Mouse (Mus musculus) c-Kit-positive CD71-negative TER-119-negative erythroid progenitor cells, embryonic 14.5 days (primary cell): ENCODE measurements around the gene Tbc1d1.
A peak's percentile ranks its signal among the peaks of the same experiment; 100 is the strongest.

Source experiments
- DNase-seq: peaks from one replicate; pipeline ENCODE4 v3.0.0-alpha.2; 2013; ENCODE audit warnings: low read depth

Tbc1d1 gene

DNA sequence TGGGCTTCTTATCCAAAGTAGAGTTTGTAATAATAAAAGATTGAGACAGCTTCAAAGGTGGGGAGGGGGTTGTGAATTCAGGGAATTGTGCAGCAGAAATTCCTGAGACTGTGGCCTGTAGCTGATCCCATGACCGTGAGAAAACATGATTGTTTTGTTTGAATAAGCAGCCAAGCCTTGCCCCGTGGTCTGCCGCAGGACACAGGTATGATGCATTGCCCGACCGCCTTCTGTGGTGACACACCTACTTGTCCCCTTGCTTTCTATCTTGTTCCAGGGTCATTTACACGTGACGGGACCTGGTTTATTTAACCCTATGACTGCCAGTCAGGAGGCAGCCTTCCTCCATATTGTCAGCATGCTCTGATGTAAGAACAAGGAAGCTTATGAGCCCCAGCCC, 123.6 kb downstream of the Tbc1d1 start:
- no peak for DNase-seq

GRCm38 (mm10) chr5:64280191-64280590, 124.1 kb downstream of the Tbc1d1 start:
- no peak for DNase-seq

- no peak for DNase-seq
Measured at GRCm38 (mm10) chr5:64280613-64281012, 124.5 kb downstream of the Tbc1d1 start.

GRCm38 (mm10) chr5:64281674-64282073, 125.6 kb downstream of the Tbc1d1 start:
- no peak for DNase-seq

- DNase-seq = no peak
Measured at GRCm38 (mm10) chr5:64282594-64282993, 126.5 kb downstream of the Tbc1d1 start.

DNA sequence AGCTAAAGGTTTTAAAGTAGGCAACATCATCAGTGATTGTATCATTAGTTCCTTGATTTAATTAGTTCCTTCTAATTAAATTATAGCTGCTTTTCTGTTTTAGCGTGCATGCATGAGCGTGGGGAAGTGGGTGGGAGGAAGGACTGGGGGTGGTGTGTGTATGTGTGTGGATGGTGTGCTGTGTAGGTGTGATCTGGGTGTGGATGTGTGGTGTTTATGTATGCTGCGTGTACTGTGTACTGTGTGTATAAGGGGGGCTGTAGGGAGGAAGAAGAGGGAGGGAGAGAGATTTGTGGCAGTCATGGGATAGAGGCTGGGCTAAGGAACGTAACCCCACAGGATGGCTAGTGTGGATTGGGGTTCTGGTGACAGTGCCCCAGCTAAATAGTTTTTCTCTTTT, 129.2 kb downstream of the Tbc1d1 start:
- DNase-seq = no peak

- DNase-seq = no peak
Measured at GRCm38 (mm10) chr5:64285851-64286250, 129.7 kb downstream of the Tbc1d1 start.

GRCm38 (mm10) chr5:64287287-64287686, 131.2 kb downstream of the Tbc1d1 start:
- no peak for DNase-seq

GRCm38 (mm10) chr5:64288031-64288928, 132.2 kb downstream of the Tbc1d1 start:
- DNase-seq = no peak

GRCm38 (mm10) chr5:64289202-64290060, 133.3 kb downstream of the Tbc1d1 start:
- peak; percentile 55 for DNase-seq

- DNase-seq = no peak
Measured at GRCm38 (mm10) chr5:64290061-64290345, 133.9 kb downstream of the Tbc1d1 start.

GRCm38 (mm10) chr5:64291657-64292056, 135.6 kb downstream of the Tbc1d1 start:
- DNase-seq = no peak

DNA sequence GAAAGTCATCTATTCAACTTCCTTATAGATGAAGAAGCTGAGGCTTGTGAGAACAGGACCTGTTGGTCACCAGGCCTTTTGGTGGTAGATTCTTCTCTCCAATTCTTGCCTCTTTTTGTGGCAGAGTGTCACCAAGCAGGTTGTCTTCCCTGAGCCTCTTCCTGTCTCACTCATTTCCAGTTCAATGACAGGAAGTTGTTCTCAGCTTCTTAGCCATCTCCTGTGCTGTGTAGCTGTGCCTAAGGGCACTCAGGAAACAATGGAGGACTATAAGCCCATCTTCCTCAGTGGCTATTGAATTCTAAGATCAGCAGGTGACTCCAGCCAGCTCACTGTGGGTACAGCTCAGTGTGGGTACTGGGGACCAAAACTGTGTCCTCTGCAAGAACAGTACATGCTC, 139.5 kb downstream of the Tbc1d1 start:
- DNase-seq = no peak

- no peak for DNase-seq
Measured at GRCm38 (mm10) chr5:64296328-64296727, 140.2 kb downstream of the Tbc1d1 start.

DNA sequence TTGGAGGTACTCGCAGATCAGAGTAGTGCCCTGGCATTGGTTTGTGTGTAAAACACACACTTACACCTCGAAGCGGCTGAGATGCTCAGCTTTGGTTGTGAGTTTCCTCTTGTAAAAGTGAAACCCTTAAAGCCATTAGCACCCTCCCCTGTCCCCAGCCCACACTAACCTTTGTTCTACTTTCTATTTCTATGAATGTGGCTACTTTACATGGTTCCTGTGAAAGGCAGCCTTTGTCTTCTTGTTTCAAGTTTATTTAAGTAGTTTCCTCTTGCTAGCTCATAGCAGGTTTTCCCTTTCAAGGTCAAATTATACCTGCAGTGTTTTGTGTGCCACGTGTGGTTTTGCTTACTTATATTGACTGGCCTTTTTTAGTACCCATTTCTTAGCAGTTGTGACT, 141.0 kb downstream of the Tbc1d1 start:
- DNase-seq = no peak

GRCm38 (mm10) chr5:64298331-64299036, 142.4 kb downstream of the Tbc1d1 start:
- DNase-seq = peak; percentile 48

DNA sequence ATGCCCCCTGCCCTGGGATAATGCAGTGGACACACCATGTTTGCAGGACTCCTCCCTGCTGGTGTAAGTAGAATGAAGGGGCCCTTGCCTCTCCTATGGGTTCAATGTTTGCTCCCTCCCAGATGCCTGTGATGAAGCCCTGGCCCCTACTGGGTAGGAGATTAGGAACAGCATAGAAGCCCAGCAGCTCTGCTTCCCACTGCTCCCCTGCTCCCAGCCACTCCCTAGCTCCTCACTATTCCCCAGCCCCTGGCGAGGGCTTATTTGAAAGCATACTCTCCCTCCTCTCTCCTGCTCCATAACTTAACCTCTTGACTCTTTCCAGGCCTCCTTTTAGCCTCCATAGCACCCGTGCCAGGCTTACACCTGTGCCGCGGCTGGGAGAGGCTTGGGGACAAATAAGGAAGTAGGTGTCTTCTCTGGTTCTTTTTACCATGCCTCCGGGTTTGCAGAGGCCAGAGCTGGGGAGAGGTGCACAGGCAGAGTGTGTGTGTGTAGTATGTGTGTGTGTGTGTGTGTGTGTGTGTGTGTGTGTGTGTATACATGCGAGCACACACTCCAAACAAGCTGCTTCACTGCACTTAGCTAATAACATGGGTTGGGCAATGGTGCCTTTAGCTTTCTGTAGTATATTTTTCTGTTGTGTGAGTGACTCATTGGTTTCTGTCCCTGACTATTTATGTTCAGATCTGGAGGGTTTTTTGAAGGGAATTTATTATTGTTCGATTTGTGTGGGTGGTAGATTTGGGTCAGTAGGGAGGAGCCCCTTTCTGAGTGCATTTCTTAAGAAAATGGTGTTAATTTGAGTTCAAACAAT, 143.6 kb downstream of the Tbc1d1 start:
- DNase-seq = no peak

DNA sequence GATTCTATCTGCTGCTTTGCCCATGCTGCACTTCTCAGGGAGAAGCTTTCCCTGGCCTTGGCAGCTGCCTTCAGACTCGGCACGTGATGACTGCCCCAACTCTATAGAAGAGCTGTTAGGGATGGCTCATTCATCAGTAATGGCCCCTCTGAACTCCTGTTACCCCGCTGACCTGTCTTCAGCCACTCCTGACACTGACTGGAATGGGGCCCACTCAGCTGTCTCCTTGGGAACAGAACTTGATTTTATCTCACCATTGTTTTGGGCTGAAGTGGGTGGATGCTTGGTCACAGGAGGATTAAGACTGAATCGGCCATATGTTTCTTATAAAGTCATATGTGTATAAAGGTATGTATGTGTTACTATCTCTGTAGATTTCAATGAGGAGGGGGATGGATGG, 145.1 kb downstream of the Tbc1d1 start:
- no peak for DNase-seq

GRCm38 (mm10) chr5:64307289-64307688, 151.2 kb downstream of the Tbc1d1 start:
- DNase-seq = no peak

DNA sequence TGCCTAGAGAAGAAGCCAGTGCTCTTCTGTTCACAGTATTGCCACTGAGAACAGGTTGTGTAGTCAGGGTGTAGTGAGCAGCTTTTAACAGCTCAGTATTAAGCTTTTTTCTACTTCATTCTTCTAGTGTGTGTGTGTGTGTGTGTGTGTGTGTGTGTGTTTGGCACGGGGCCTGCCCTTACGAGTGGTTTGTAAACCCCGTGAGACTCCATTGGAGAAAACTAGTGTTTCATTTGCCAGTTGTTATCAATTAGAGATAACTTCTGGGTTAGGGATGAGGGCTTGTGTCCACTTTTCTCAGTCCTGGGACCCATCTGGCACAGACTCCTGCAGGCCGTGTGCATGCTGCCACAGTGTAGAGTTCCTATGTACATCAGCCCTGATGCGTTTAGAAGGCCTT, 156.2 kb downstream of the Tbc1d1 start:
- no peak for DNase-seq

- DNase-seq = no peak
Measured at GRCm38 (mm10) chr5:64313481-64313880, 157.4 kb downstream of the Tbc1d1 start.
